ENCODE assay signal across 7 mouse cellular contexts in the genomic region with DNA sequence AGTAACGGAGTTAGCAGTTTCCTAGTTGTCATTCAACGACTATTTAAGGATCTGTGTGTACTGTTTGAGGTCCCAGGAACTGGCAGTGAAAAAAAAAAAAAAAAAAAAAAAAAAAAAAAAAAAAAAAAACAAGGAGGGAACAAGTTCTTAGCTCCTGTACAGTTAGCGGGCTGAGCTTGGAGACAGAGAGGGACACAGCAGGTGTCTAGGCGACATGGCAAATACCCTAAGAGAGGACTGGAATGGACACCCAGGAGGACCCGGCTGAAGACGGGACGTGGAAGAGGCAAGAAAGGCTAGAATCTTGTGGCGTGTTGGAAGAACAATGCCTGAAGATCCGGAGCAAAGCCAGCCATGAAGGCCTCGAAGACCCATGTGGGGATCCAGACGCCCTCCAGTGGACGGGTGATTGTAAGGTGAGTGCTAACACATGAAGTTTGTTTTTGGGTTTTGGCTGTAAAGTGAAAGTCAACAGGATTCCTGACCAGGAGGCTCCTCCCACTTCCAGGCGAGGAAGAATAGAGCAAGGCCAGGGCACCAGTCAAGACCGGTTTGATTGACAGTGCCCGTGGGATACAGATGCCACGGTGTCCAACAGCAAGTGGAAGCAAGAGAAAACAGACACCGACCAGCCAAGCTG. TPM values are rescaled to one million over a fixed set of nuclear protein-coding genes. Genes with fewer than 3 reads are reported as not detected.
DNase-seq lines count a peak whose midpoint lies in the region; ATAC-seq lines count a peak whose summit lies in the region.

No protein-coding gene starts in this region.

- WGBS in heart, embryonic 11.5 days (ENCODE audit: insufficient replicate concordance) = 28% methylated on average over 17 of the region's 17 CpGs
- 32% methylated on average over 17 of the region's 17 CpGs for WGBS in kidney, embryonic 16.5 days

- H3K9me3 ChIP-seq in heart, embryonic 11.5 days (replicated peaks; ENCODE audit: control insufficient read depth, low read length) = no peaks in the 10 kb centered on the region
- H3K9me3 ChIP-seq in kidney, embryonic 16.5 days (ENCODE audit: low read length) = no peaks in the 10 kb centered on the region

- no peak overlapping the region for H3K9ac ChIP-seq in heart, embryonic 11.5 days (ENCODE audit: low read depth, low read length)
- H3K9ac ChIP-seq in kidney, embryonic 16.5 days (replicated peaks; ENCODE audit: low read length) = no peak overlapping the region

- H3K4me1 ChIP-seq in heart, embryonic 11.5 days (ENCODE audit: control insufficient read depth, insufficient read depth, low read length) = no peaks in the 10 kb centered on the region
- no peaks in the 10 kb centered on the region for H3K4me1 ChIP-seq in kidney, embryonic 16.5 days (ENCODE audit: insufficient read depth, low read length)

- H3K4me2 ChIP-seq in heart, embryonic 11.5 days = peak overlapping the region; percentile 56
- H3K4me2 ChIP-seq in kidney, embryonic 16.5 days (replicated peaks; ENCODE audit: low read depth, low read length) = peak overlapping the region; percentile 49

- no peaks in the 10 kb centered on the region for H3K36me3 ChIP-seq in heart, embryonic 11.5 days (ENCODE audit: control insufficient read depth, insufficient read depth, low read length)
- no peaks in the 10 kb centered on the region for H3K36me3 ChIP-seq in kidney, embryonic 16.5 days (ENCODE audit: insufficient read depth, low read length)

- H3K27ac ChIP-seq in heart, embryonic 11.5 days (ENCODE audit: low read depth, low read length) = no peak overlapping the region
- H3K27ac ChIP-seq in kidney, embryonic 16.5 days (ENCODE audit: low read length) = no peak overlapping the region

- H3K4me3 ChIP-seq in heart, embryonic 11.5 days (ENCODE audit: low read depth, low read length) = peak overlapping the region; percentile 21; the same call in 1 of the 2 replicates
- peak overlapping the region; percentile 26 for H3K4me3 ChIP-seq in kidney, embryonic 16.5 days (ENCODE audit: low read length)

- peak; percentile 41 for ATAC-seq in CD4-positive, CD25-positive, alpha-beta regulatory T cell, adult 4 months
- ATAC-seq in heart, embryonic 11.5 days (replicated peaks; ENCODE audit: insufficient number of reproducible peaks, low FRiP score, low TSS enrichment) = no peak
- ATAC-seq in kidney, embryonic 16.5 days (ENCODE audit: low FRiP score, low TSS enrichment) = no peak

- peak; percentile 15 for DNase-seq in Muller cell, postnatal 12 days (ENCODE audit: inconsistent ontology term)
- DNase-seq in lung, postnatal 25 days (ENCODE audit: low spot score) = peak; percentile 66
- no peak for DNase-seq in layer of hippocampus, adult 9-11 months
- no peak for DNase-seq in cerebellum, adult 11 months

- peaks cover 3% of the 10 kb centered on the region; the same call in 1 of the 2 replicates for H3K27me3 ChIP-seq in heart, embryonic 11.5 days (ENCODE audit: control insufficient read depth, insufficient read depth, low read length)
- H3K27me3 ChIP-seq in kidney, embryonic 16.5 days (ENCODE audit: insufficient read depth, low read length) = peaks cover 20% of the 10 kb centered on the region

RNA-seq across cellular contexts. Expression of gene Tmem30b, which starts 8.6 kb away (rescaled TPM):
- under 1 TPM; 0.22 to 0.27 TPM for polyA plus RNA-seq in CD4-positive, CD25-positive, alpha-beta regulatory T cell, adult 4 months (2017; shearing (Covaris generic))
- polyA plus RNA-seq in heart, embryonic 11.5 days (2014; fragmentation: Nextera tagmentation; extraction: Ambion mirVana) = 0.30 TPM in 2 replicates
- polyA plus RNA-seq in kidney, embryonic 16.5 days (2015; fragmentation: Nextera tagmentation; extraction: Ambion mirVana) = 12.7 and 14.6 TPM in 2 replicates

RNA-seq across cellular contexts. Expression of gene Prkch, which starts 47.0 kb away (rescaled TPM):
- 10 to 100 TPM; 73.0 to 76.1 TPM for polyA plus RNA-seq in CD4-positive, CD25-positive, alpha-beta regulatory T cell, adult 4 months (2017; shearing (Covaris generic))
- polyA plus RNA-seq in heart, embryonic 11.5 days (2014; fragmentation: Nextera tagmentation; extraction: Ambion mirVana) = 16.2 and 16.7 TPM in 2 replicates
- polyA plus RNA-seq in kidney, embryonic 16.5 days (2015; fragmentation: Nextera tagmentation; extraction: Ambion mirVana) = 9.8 and 10.5 TPM in 2 replicates

Comparison
In these comparisons a context has a peak if more than half of its experiments do, and no peak if none do; other contexts are left out.
1. DNase-seq: peak in Muller cell, postnatal 12 days (single experiment) and lung, postnatal 25 days (single experiment); none in layer of hippocampus, adult 9-11 months (single experiment) and cerebellum, adult 11 months (single experiment).
2. RNA of gene Tmem30b, which starts 8.6 kb away (polyA plus RNA-seq): 12.7 to 14.6 TPM in kidney, embryonic 16.5 days; 0.30 TPM in heart, embryonic 11.5 days and 0.22 to 0.27 TPM in CD4-positive, CD25-positive, alpha-beta regulatory T cell, adult 4 months; every median in the first group is over 10 times any median in the second.